Mouse (Mus musculus) midbrain, embryonic 14.5 days (tissue): ENCODE data around the gene Pipox. TPM values are rescaled to one million over a fixed set of nuclear protein-coding genes. Genes with fewer than 3 reads are reported as not detected.

Experiments
- ATAC-seq: fragments of 200-750 bp; cut with Nextera tagmentation; 2 replicates; pipeline ENCODE4 v1.8.0; 2017; ENCODE audit warnings: moderate number of reproducible peaks, moderate library complexity; ENCODE audit not compliant: low FRiP score, low TSS enrichment
- DNase-seq: peaks from one replicate; pipeline ENCODE4 v3.0.0-alpha.2; 2015
- H3K27ac ChIP-seq: fragments of 300-500 bp; sonication (generic); replicated peaks from 2 replicates; pipeline ENCODE4 v1.5.1; 2014; ENCODE audit warnings: mild to moderate bottlenecking, low read depth, low read length, moderate library complexity
- H3K27me3 ChIP-seq: fragments of 300-500 bp; sonication (generic); 2 replicates; pipeline ENCODE4 v1.6.1; 2014; ENCODE audit warnings: low read length, control low read depth, mixed read lengths; ENCODE audit not compliant: control insufficient read depth, insufficient read depth
- H3K36me3 ChIP-seq: fragments of 300-500 bp; sonication (generic); 2 replicates; pipeline ENCODE4 v1.6.1; 2014; ENCODE audit warnings: low read length, control low read depth; ENCODE audit not compliant: control insufficient read depth, insufficient read depth
- H3K4me1 ChIP-seq: fragments of 300-500 bp; sonication (generic); 2 replicates; pipeline ENCODE4 v1.6.1; 2014; ENCODE audit warnings: mild to moderate bottlenecking, antibody characterized with exemption, low read length, control low read depth; ENCODE audit not compliant: control insufficient read depth, insufficient read depth
- H3K4me2 ChIP-seq: fragments of 300-500 bp; sonication (generic); 2 replicates; pipeline ENCODE4 v1.6.1; 2014; ENCODE audit warnings: mild to moderate bottlenecking, low read length, moderate library complexity
- H3K4me3 ChIP-seq: fragments of 300-500 bp; sonication (generic); replicated peaks from 2 replicates; pipeline ENCODE4 v1.5.1; 2014; ENCODE audit warnings: low read depth, low read length
- H3K9ac ChIP-seq: fragments of 300-500 bp; sonication (generic); replicated peaks from 2 replicates; pipeline ENCODE4 v1.6.1; 2014; ENCODE audit warnings: mild to moderate bottlenecking, low read length, moderate library complexity
- H3K9me3 ChIP-seq: fragments of 300-500 bp; sonication (generic); 2 replicates; pipeline ENCODE4 v1.6.1; 2016; ENCODE audit warnings: low read length, control low read depth, mixed read lengths; ENCODE audit not compliant: control insufficient read depth
- WGBS: fragments of 180-500 bp; shearing (Covaris S2); extraction: QIAGEN DNeasy Blood & Tissue Kit; methylation state at CpG from one replicate; pipeline ENCODE4 v1.1.7; 2014; 5-methylcytosine and 5-hydroxymethylcytosine counted together
- polyA plus RNA-seq: library from polyadenylated mRNA; unstranded; fragments of >200 nt; fragmentation: Nextera tagmentation; extraction: Ambion mirVana; gene quantifications from 2 replicates; pipeline ENCODE4 v1.2.1, GENCODE M21; 2014

The Pipox gene
- polyA plus RNA-seq, 1 experiment from 2014 or later = 4.0 TPM

- WGBS = 94% methylated on average over 17 of the region's 17 CpGs
Measured at GRCm38 (mm10) chr11:77852941-77853668, 40.8 kb downstream of the Pipox start.

GRCm38 (mm10) chr11:77852195-77852594 is 41.7 kb downstream of the Pipox start:
- no peak overlapping the region for H3K9ac ChIP-seq
- no peak for DNase-seq
- H3K4me2 ChIP-seq = no peak overlapping the region
- H3K4me1 ChIP-seq = peaks cover 84% of the 10 kb centered on the region
- no peak for ATAC-seq
- H3K36me3 ChIP-seq = peaks cover 45% of the 10 kb centered on the region
- no peaks in the 10 kb centered on the region for H3K27me3 ChIP-seq
- H3K9me3 ChIP-seq = no peaks in the 10 kb centered on the region
- H3K27ac ChIP-seq = peak overlapping the region; percentile 94
- no peak overlapping the region for H3K4me3 ChIP-seq
- WGBS = 63% methylated on average over 3 of the region's 3 CpGs

More at GRCm38 (mm10) chr11:77852941-77853668, 40.8 kb downstream of the Pipox start:
- Histone ChIP-seq H3K27ac (no peak overlapping the region), H3K9me3 (no peaks in the 10 kb centered on the region), H3K4me2 (no peak overlapping the region), H3K4me1 (peaks cover 82% of the 10 kb centered on the region), H3K9ac (no peak overlapping the region), H3K27me3 (no peaks in the 10 kb centered on the region), H3K4me3 (no peak overlapping the region), H3K36me3 (peaks cover 51% of the 10 kb centered on the region)
- ATAC-seq (no peak), DNase-seq (no peak)

- ATAC-seq (peak; percentile 18; the same call in 1 of the 2 replicates), DNase-seq (no peak)
- Histone ChIP-seq H3K27me3 (no peaks in the 10 kb centered on the region), H3K27ac (peak overlapping the region; percentile 94), H3K4me2 (peak overlapping the region; percentile 38; the same call in 1 of the 2 replicates), H3K36me3 (peaks cover 51% of the 10 kb centered on the region), H3K9me3 (no peaks in the 10 kb centered on the region), H3K4me1 (peaks cover 86% of the 10 kb centered on the region), H3K4me3 (no peak overlapping the region), H3K9ac (no peak overlapping the region; the same call in 1 of the 2 replicates)
- WGBS = 49% methylated on average over 6 of the region's 6 CpGs
Measured at GRCm38 (mm10) chr11:77851483-77852010, 42.3 kb downstream of the Pipox start.

GRCm38 (mm10) chr11:77850401-77851244 is 43.3 kb downstream of the Pipox start:
- ATAC-seq (peak; percentile 88), DNase-seq (peak; percentile 91)
- Histone ChIP-seq H3K4me3 (0 out of 2 replicates have a peak overlapping the region, but pooled peaks have one; percentile 4), H3K4me2 (peak overlapping the region; percentile 38), H3K9me3 (no peaks in the 10 kb centered on the region), H3K27ac (peak overlapping the region; percentile 94), H3K36me3 (peaks cover 60% of the 10 kb centered on the region), H3K9ac (peak overlapping the region; percentile 9; the same call in 1 of the 2 replicates), H3K4me1 (peaks cover 76% of the 10 kb centered on the region), H3K27me3 (no peaks in the 10 kb centered on the region)
- WGBS = 17% methylated on average over 24 of the region's 24 CpGs

- Histone ChIP-seq H3K27ac (peak overlapping the region; percentile 58; the same call in 1 of the 2 replicates), H3K27me3 (no peaks in the 10 kb centered on the region), H3K4me3 (no peak overlapping the region), H3K36me3 (peaks cover 67% of the 10 kb centered on the region), H3K4me2 (no peak overlapping the region), H3K4me1 (peaks cover 62% of the 10 kb centered on the region), H3K9ac (no peak overlapping the region), H3K9me3 (no peaks in the 10 kb centered on the region)
- ATAC-seq (no peak), DNase-seq (no peak)
- 80% methylated on average over 7 of the region's 7 CpGs for WGBS
Measured at GRCm38 (mm10) chr11:77849151-77849550, 44.7 kb downstream of the Pipox start.

- peaks cover 67% of the 10 kb centered on the region for H3K36me3 ChIP-seq
- WGBS = 19% methylated on average over 5 of the region's 5 CpGs
- ATAC-seq (no peak), DNase-seq (no peak)
- peak overlapping the region; percentile 17; the same call in 1 of the 2 replicates for H3K4me2 ChIP-seq
- no peaks in the 10 kb centered on the region for H3K9me3 ChIP-seq
- no peak overlapping the region; the same call in 1 of the 2 replicates for H3K9ac ChIP-seq
- peaks cover 53% of the 10 kb centered on the region for H3K4me1 ChIP-seq
- no peaks in the 10 kb centered on the region for H3K27me3 ChIP-seq
- no peak overlapping the region for H3K4me3 ChIP-seq
- H3K27ac ChIP-seq = peak overlapping the region; percentile 58
Measured at GRCm38 (mm10) chr11:77848131-77848530, 45.8 kb downstream of the Pipox start.

GRCm38 (mm10) chr11:77847599-77848128 is 46.2 kb downstream of the Pipox start:
- peaks cover 68% of the 10 kb centered on the region for H3K36me3 ChIP-seq
- no peaks in the 10 kb centered on the region for H3K9me3 ChIP-seq
- H3K4me2 ChIP-seq = no peak overlapping the region
- H3K27ac ChIP-seq = peak overlapping the region; percentile 58
- H3K27me3 ChIP-seq = no peaks in the 10 kb centered on the region
- DNase-seq = no peak
- H3K4me1 ChIP-seq = peaks cover 53% of the 10 kb centered on the region
- 54% methylated on average over 9 of the region's 9 CpGs for WGBS
- no peak overlapping the region for H3K4me3 ChIP-seq
- ATAC-seq = no peak
- no peak overlapping the region for H3K9ac ChIP-seq

- no peak overlapping the region for H3K4me2 ChIP-seq
- ATAC-seq = no peak
- peaks cover 82% of the 10 kb centered on the region for H3K36me3 ChIP-seq
- 48% methylated on average over 4 of the region's 4 CpGs for WGBS
- DNase-seq = no peak
- no peak overlapping the region for H3K4me3 ChIP-seq
- H3K27ac ChIP-seq = no peak overlapping the region
- H3K27me3 ChIP-seq = no peaks in the 10 kb centered on the region
- H3K9me3 ChIP-seq = no peaks in the 10 kb centered on the region
- H3K4me1 ChIP-seq = peaks cover 18% of the 10 kb centered on the region
- no peak overlapping the region for H3K9ac ChIP-seq
Measured at GRCm38 (mm10) chr11:77843906-77844200, 50.0 kb downstream of the Pipox start.
